ENCODE assay signal across 12 mouse cellular contexts in genomic region chr12:69306333-69306732, GRCm38 (mm10).
"Had no signal": no experiment of that assay in that cellular context is flagged by ENCODE, and none has a peak within 500 bp of the region (broad histone marks: within the 10 kb centered on the region; RNA-seq: fewer than 3 reads in every experiment).

No protein-coding gene starts in this region.

- DNase-seq: retina, postnatal 1 day; right cerebral cortex, adult 18-20 months; right cerebral cortex, postnatal 14 days; right cerebral cortex, postnatal 25 days; right cerebral cortex, postnatal 4 days; spleen, adult 18-20 months; thymus, adult 18-20 months; thymus, adult 2 months; thymus, postnatal 14 days; thymus, postnatal 25 days; thymus, postnatal 36 days; thymus, postnatal 4 days had no signal
